Mouse (Mus musculus) limb, embryonic 15.5 days (tissue): Measurements from ENCODE around the gene Comp. TPM values are rescaled to one million over a fixed set of nuclear protein-coding genes. Genes with fewer than 3 reads are reported as not detected.

ENCODE experiments used
- ATAC-seq: fragments of 200-750 bp; cut with Nextera tagmentation; 2 replicates; pipeline ENCODE4 v1.8.0; 2017; ENCODE audit warnings: low read depth, moderate TSS enrichment; ENCODE audit not compliant: insufficient number of reproducible peaks, low FRiP score, low TSS enrichment
- H3K27ac ChIP-seq: fragments of 300-500 bp; sonication (generic); 2 replicates; pipeline ENCODE4 v1.5.1; 2015; ENCODE audit warnings: moderate library complexity, mild to moderate bottlenecking, inconsistent platforms
- H3K27me3 ChIP-seq: fragments of 300-500 bp; sonication (generic); 2 replicates; pipeline ENCODE4 v1.6.1; 2015; ENCODE audit warnings: inconsistent platforms
- H3K36me3 ChIP-seq: fragments of 300-500 bp; sonication (generic); 2 replicates; pipeline ENCODE4 v1.6.1; 2015; ENCODE audit warnings: inconsistent platforms
- H3K4me1 ChIP-seq: fragments of 300-500 bp; sonication (generic); 2 replicates; pipeline ENCODE4 v1.6.1; 2015; ENCODE audit warnings: inconsistent platforms
- H3K4me2 ChIP-seq: fragments of 300-500 bp; sonication (generic); 2 replicates; pipeline ENCODE4 v1.6.1; 2015; ENCODE audit warnings: mild to moderate bottlenecking, inconsistent platforms
- H3K4me3 ChIP-seq: fragments of 300-500 bp; sonication (generic); 2 replicates; pipeline ENCODE4 v1.5.1; 2015; ENCODE audit warnings: mild to moderate bottlenecking, inconsistent platforms
- H3K9ac ChIP-seq: fragments of 300-500 bp; sonication (generic); 2 replicates; pipeline ENCODE4 v1.6.1; 2015; ENCODE audit warnings: inconsistent platforms
- H3K9me3 ChIP-seq: fragments of 300-500 bp; sonication (generic); 2 replicates; pipeline ENCODE4 v1.6.1; 2016; ENCODE audit warnings: inconsistent platforms
- WGBS: fragments of 180-500 bp; shearing (Covaris S2); methylation state at CpG from one replicate; pipeline ENCODE4 v1.1.7; 2015; 5-methylcytosine and 5-hydroxymethylcytosine counted together
- polyA plus RNA-seq: library from polyadenylated mRNA; unstranded; fragments of >200 nt; fragmentation: Nextera tagmentation; extraction: Ambion mirVana; gene quantifications from 2 replicates; pipeline ENCODE4 v1.2.1, GENCODE M21; 2015

The Comp gene
- polyA plus RNA-seq, 1 experiment from 2014 or later = 104 TPM

DNA sequence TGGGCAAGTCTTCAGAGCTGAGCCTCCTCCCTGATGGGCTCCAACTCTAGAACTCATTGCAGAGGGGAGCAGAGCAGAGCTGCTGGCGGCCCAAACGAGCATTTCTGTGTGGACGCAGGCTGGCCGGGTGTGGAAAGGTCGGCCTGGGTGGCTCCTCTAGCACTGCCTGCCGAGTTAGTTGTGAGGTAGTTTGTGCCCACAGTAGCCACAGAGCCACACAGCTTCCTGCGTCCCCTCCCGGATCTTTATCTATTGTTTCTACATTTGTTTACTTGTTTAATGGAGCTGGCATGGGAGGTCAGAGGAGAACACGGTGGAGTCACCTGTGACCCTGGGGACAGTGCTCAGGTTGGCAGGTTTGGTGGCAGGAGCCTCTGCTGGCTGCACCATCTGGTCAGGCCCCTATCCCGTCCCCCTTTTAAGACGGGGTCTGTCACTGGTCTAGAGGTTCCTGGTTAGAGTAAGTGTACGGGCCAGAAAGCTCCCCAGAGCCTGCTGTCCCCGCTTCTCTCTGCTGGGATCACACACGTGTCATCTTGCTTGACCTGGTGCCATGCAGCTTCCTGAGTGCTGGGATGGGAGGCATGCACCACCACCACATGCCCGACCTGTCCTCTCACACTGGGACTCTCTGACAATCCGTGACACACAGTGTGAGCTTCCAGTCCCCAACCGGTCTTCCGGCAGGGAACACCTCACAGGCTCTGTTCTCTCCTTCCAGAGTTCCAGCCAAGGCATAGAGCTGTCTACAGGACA is 48.2 kb downstream of the Comp start:
- Histone ChIP-seq H3K27ac (no peak overlapping the region), H3K4me3 (no peak overlapping the region), H3K9ac (no peak overlapping the region), H3K4me1 (peaks cover 38% of the 10 kb centered on the region), H3K9me3 (no peaks in the 10 kb centered on the region), H3K27me3 (no peaks in the 10 kb centered on the region), H3K36me3 (no peaks in the 10 kb centered on the region), H3K4me2 (no peak overlapping the region)
- no peak for ATAC-seq
- 75% methylated on average over 18 of the region's 18 CpGs for WGBS

DNA sequence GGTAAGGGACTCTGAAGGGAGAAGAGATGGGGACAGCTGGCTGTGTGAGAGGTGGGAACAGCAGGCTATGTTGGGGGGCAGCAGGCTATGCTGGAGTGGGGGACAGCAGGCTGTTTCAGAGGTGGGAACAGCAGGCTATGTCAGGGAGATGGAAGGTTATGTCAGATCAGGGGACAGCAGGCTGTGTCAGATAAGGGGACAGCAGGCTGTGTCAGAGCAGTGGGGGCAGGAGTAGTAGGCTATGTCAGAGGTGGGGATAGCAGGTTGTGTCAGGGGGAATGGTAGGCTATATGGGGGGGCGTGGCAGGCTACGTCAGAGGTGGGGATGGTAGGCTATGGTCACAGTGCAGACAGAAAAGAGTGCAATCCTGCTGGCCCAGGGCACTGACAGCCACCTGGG is 49.4 kb downstream of the Comp start:
- Histone ChIP-seq H3K9me3 (no peaks in the 10 kb centered on the region), H3K36me3 (no peaks in the 10 kb centered on the region), H3K4me1 (peaks cover 26% of the 10 kb centered on the region), H3K27ac (no peak overlapping the region), H3K4me2 (no peak overlapping the region), H3K4me3 (no peak overlapping the region), H3K27me3 (no peaks in the 10 kb centered on the region), H3K9ac (0 out of 2 replicates have a peak overlapping the region, but pooled peaks have one; percentile 14)
- WGBS = 81% methylated on average over 2 of the region's 2 CpGs
- no peak for ATAC-seq

DNA sequence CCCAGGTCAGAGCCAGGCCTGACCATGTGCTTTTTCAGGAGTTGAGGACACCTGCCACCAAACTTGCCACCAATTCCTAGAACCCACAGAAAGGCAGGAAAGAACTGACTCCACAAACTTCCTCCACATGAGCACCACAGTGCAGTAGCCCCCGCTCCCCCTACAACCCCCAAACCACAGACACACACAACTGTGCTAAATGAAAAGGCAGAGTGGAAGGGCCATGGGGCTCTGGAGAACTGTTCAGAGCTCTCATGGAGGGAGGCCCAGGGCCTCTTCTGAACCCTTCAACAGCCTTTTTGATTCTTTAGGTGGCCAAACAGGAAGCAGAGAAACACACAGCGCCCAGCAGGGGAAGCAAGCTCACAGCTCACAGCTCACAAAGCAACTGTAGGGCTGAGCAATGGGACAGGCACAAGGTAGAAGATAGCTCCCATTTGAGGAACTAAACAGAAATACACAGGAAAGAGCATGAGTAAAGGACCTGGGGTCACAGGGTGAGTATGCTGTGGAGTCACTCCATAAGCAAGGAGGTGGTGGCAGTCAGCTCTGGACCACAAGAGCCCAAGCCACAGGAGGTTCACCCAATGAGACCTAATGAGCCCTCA is 53.0 kb downstream of the Comp start:
- no peaks in the 10 kb centered on the region for H3K9me3 ChIP-seq
- no peak overlapping the region for H3K9ac ChIP-seq
- H3K36me3 ChIP-seq = no peaks in the 10 kb centered on the region
- H3K27ac ChIP-seq = no peak overlapping the region
- H3K27me3 ChIP-seq = no peaks in the 10 kb centered on the region
- no peaks in the 10 kb centered on the region; the same call in 1 of the 2 replicates for H3K4me1 ChIP-seq
- ATAC-seq = no peak
- WGBS = 87% methylated on average over 2 of the region's 2 CpGs
- no peak overlapping the region for H3K4me2 ChIP-seq
- no peak overlapping the region for H3K4me3 ChIP-seq

DNA sequence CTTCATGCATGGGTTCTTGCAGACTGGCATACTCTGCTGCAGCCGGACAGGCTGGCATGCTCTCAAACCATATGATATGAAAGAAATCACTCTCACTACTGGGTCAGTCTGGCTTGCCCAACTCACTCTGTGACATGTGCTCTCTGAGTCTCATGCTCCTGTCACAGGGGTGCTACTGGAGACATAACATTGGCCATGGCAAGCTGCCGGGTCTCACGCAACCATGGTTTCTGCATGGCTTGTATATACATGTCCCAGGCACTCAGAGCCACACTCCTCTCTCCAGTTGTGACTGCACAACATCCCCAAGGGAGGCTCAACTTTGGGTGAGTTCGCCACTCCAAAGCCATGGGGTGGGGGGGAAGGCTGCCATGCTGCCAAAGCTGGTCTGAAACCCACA is 57.9 kb downstream of the Comp start:
- H3K27ac ChIP-seq = no peak overlapping the region
- no peak overlapping the region for H3K4me3 ChIP-seq
- H3K4me1 ChIP-seq = no peaks in the 10 kb centered on the region
- H3K36me3 ChIP-seq = peaks cover 4% of the 10 kb centered on the region; the same call in 1 of the 2 replicates
- WGBS = 94% methylated on average over 4 of the region's 4 CpGs
- no peaks in the 10 kb centered on the region for H3K27me3 ChIP-seq
- no peaks in the 10 kb centered on the region for H3K9me3 ChIP-seq
- ATAC-seq = no peak
- H3K9ac ChIP-seq = no peak overlapping the region
- no peak overlapping the region for H3K4me2 ChIP-seq

Other genes starting within 250 kb of the Comp start
- gene Nr2c2ap, start 242.2 kb upstream of the Comp start, polyA plus RNA-seq = 31.2 and 33.3 TPM in 2 replicates
- 20.2 and 20.9 TPM in 2 replicates for gene Rfxank, start 234.4 kb upstream of the Comp start, polyA plus RNA-seq
- gene Borcs8, start 234.1 kb upstream of the Comp start, polyA plus RNA-seq = 54.1 and 55.2 TPM in 2 replicates
- gene Mef2b, start 233.8 kb upstream of the Comp start, polyA plus RNA-seq = 0.19 and 0.48 TPM in 2 replicates
- 64.9 and 74.3 TPM in 2 replicates for gene Tmem161a, start 201.2 kb upstream of the Comp start, polyA plus RNA-seq
- gene Slc25a42, start 161.3 kb upstream of the Comp start, polyA plus RNA-seq = 5.7 and 5.8 TPM in 2 replicates
- 26.1 and 26.9 TPM in 2 replicates for gene Sugp2, start 139.3 kb upstream of the Comp start, polyA plus RNA-seq
- gene Armc6, start 139.1 kb upstream of the Comp start, polyA plus RNA-seq = 32.7 and 33.0 TPM in 2 replicates
- gene Homer3, start 90.7 kb upstream of the Comp start, polyA plus RNA-seq = 36.0 and 40.7 TPM in 2 replicates
- gene Ddx49, start 71.1 kb upstream of the Comp start, polyA plus RNA-seq = 52.7 and 53.1 TPM in 2 replicates
- 397 and 441 TPM in 2 replicates for gene Cope, start 71.0 kb upstream of the Comp start, polyA plus RNA-seq
- 8.8 and 9.6 TPM in 2 replicates for gene Cers1, start 57.8 kb upstream of the Comp start, polyA plus RNA-seq
- gene Gdf1, start 43.7 kb upstream of the Comp start, polyA plus RNA-seq = 2.9 and 4.1 TPM in 2 replicates
- 13.8 and 16.7 TPM in 2 replicates for gene Upf1, start 20.3 kb upstream of the Comp start, polyA plus RNA-seq
- gene Crtc1, start 66.0 kb downstream of the Comp start, polyA plus RNA-seq = 22.2 and 22.4 TPM in 2 replicates
- gene Klhl26, start 103.4 kb downstream of the Comp start, polyA plus RNA-seq = 27.9 and 28.2 TPM in 2 replicates
- gene Tmem59l, start 113.8 kb downstream of the Comp start, polyA plus RNA-seq = 6.9 and 9.6 TPM in 2 replicates
- 91.2 and 97.7 TPM in 2 replicates for gene Crlf1, start 119.6 kb downstream of the Comp start, polyA plus RNA-seq
- gene Rex1bd, start 133.2 kb downstream of the Comp start, polyA plus RNA-seq = 136 and 149 TPM in 2 replicates
- gene Uba52, start 137.2 kb downstream of the Comp start, polyA plus RNA-seq = 859 and 940 TPM in 2 replicates
- gene Fkbp8, start 154.2 kb downstream of the Comp start, polyA plus RNA-seq = 274 and 278 TPM in 2 replicates
- 53.8 and 55.1 TPM in 2 replicates for gene Kxd1, start 154.4 kb downstream of the Comp start, polyA plus RNA-seq
- gene Ell, start 165.9 kb downstream of the Comp start, polyA plus RNA-seq = 20.4 and 21.1 TPM in 2 replicates
- gene Isyna1, start 220.8 kb downstream of the Comp start, polyA plus RNA-seq = 111 and 123 TPM in 2 replicates
- gene Ssbp4, start 235.3 kb downstream of the Comp start, polyA plus RNA-seq = 119 and 120 TPM in 2 replicates
- 3.2 and 3.3 TPM in 2 replicates for gene Lrrc25, start 242.6 kb downstream of the Comp start, polyA plus RNA-seq